Mouse (Mus musculus): ENCODE data around the gene Gm3625.

DNA sequence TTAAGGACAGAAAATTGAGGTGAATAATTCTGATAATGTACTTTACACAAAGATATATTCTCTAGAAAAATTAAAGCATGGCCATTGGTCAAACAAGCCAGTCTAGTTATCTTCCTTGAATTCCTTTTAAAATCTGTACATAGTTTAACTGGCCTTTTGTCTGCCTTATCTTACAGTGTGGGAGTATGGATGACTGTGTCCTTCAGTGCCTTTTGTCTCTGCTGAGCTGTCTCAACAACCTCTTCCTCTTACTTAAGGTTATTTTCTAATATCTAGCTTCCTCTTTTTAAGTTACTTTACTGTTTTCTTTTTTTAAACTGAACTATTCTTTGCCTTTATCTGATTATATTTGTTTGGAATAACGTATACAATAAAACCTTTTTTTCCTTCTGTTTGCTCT is 48.0 kb upstream of the Gm3625 start:
- no peak for TF ChIP-seq POLR2A (IDR thresholded peaks at IDR 0.05; ENCODE audit: borderline replicate concordance, insufficient read depth, low read length)
- TF ChIP-seq CTCF (IDR thresholded peaks at IDR 0.05; ENCODE audit: borderline replicate concordance, insufficient read depth, low read depth, low read length), result no peak

Data from cerebellum, adult 2 months (tissue).